Mouse (Mus musculus) myocyte (in vitro differentiated cells): ENCODE data around the gene AA986860.

Experiments
- CEBPB ChIP-seq: IDR thresholded peaks from 2 replicates; pipeline ENCODE4 v1.6.1; 2011; ENCODE audit warnings: mild to moderate bottlenecking, moderate library complexity; ENCODE audit not compliant: poor library complexity, insufficient read depth, severe bottlenecking
- E2F4 ChIP-seq: IDR thresholded peaks from one replicate; pipeline ENCODE4 v1.6.1; 2011; ENCODE audit warnings: mild to moderate bottlenecking, control low read depth, moderate library complexity; ENCODE audit not compliant: insufficient read depth
- MAX ChIP-seq: IDR thresholded peaks from one replicate; pipeline ENCODE4 v1.6.1; 2011; ENCODE audit warnings: low read depth, mild to moderate bottlenecking, control low read depth
- MYOD1 ChIP-seq, 3 experiments: IDR thresholded peaks; one replicate each; pipeline ENCODE4 v1.6.1; 2011; ENCODE audit warnings: control low read depth in 2 of 3, low read depth in 2 of 3, mild to moderate bottlenecking in 2 of 3, moderate library complexity in 1 of 3; ENCODE audit not compliant: insufficient read length in 2 of 3, control insufficient read depth in 1 of 3
- POLR2A ChIP-seq: IDR thresholded peaks from one replicate; pipeline ENCODE4 v1.6.1; 2011; ENCODE audit warnings: low read depth, mild to moderate bottlenecking, control low read depth, moderate library complexity; ENCODE audit not compliant: insufficient read length
- POLR2AphosphoS2 ChIP-seq: IDR thresholded peaks from one replicate; pipeline ENCODE4 v1.6.1; 2011; ENCODE audit warnings: low read depth, control low read depth; ENCODE audit not compliant: insufficient read length
- REST ChIP-seq: IDR thresholded peaks from one replicate; pipeline ENCODE4 v1.6.1; 2011; ENCODE audit warnings: mild to moderate bottlenecking, control low read depth, moderate library complexity; ENCODE audit not compliant: insufficient read depth, insufficient read length
- TCF12 ChIP-seq: IDR thresholded peaks from one replicate; pipeline ENCODE4 v1.6.1; 2011; ENCODE audit warnings: mild to moderate bottlenecking, control low read depth; ENCODE audit not compliant: poor library complexity, insufficient read depth, severe bottlenecking
- USF1 ChIP-seq: IDR thresholded peaks from one replicate; pipeline ENCODE4 v1.6.1; 2011; ENCODE audit warnings: low read depth, mild to moderate bottlenecking, control low read depth, moderate library complexity

DNA sequence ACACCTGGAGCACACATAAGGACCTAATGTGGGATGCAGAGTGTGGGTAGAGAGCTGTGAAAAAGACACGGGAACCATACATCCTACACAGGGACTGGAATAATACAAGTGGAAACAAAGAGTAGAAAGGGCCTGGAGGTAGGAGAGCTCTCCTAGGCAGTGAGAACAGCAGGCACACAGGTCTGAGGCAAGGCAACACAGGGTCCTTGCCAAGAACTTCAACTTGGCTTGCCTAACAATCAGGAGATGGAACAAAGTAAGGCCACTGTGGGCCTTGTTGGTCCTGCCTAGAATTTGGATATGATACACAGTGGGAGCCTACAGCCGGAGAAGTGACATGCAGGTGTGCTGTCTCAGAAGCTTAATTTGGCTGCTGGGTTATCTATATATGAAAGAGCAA, 38.1 kb downstream of the AA986860 start:
- TF ChIP-seq MAX (no peak), POLR2A (no peak), USF1 (no peak), E2F4 (no peak), REST (no peak), POLR2AphosphoS2 (no peak), MYOD1 (IDR thresholded peaks at IDR 0.05; ENCODE audit: control insufficient read depth in 1 of 3, insufficient read length in 2 of 3, low read depth in 2 of 3) (no peak), CEBPB (no peak), TCF12 (no peak)
